Mouse (Mus musculus) kidney, postnatal 36 days (tissue): ENCODE measurements around the gene Fntb.
"Not testable (repeated sequence)": the region's sequence is repeated elsewhere in the genome, so short reads cannot be mapped to it uniquely, and the experiment has no call there.

ENCODE experiments used
- DNase-seq, 2 experiments: peaks; one replicate each; pipeline ENCODE4 v3.0.0; 2021 to 2022; ENCODE audit warnings: mixed read lengths in 2 of 2

The Fntb gene

GRCm38 (mm10) chr12:76837844-76838650, 72.7 kb downstream of the Fntb start:
- no peak for DNase-seq

- DNase-seq: no peak
Observed at GRCm38 (mm10) chr12:76839298-76839697, 73.9 kb downstream of the Fntb start.

GRCm38 (mm10) chr12:76840081-76840480, 74.7 kb downstream of the Fntb start:
- DNase-seq: no peak

- DNase-seq: no peak
Observed at GRCm38 (mm10) chr12:76844346-76845061, 79.1 kb downstream of the Fntb start.

GRCm38 (mm10) chr12:76852419-76852818, 87.0 kb downstream of the Fntb start:
- no peak for DNase-seq

- DNase-seq: no peak
Observed at GRCm38 (mm10) chr12:76853378-76854142, 88.2 kb downstream of the Fntb start.

- DNase-seq: no peak
Observed at GRCm38 (mm10) chr12:76857087-76857486, 91.7 kb downstream of the Fntb start.

GRCm38 (mm10) chr12:76858788-76859187, 93.4 kb downstream of the Fntb start:
- not testable (repeated sequence) for DNase-seq

GRCm38 (mm10) chr12:76863651-76864050, 98.3 kb downstream of the Fntb start:
- no peak for DNase-seq

- no peak for DNase-seq
Observed at GRCm38 (mm10) chr12:76865266-76865665, 99.9 kb downstream of the Fntb start.

- DNase-seq: no peak
Observed at GRCm38 (mm10) chr12:76867586-76868280, 102.3 kb downstream of the Fntb start.

GRCm38 (mm10) chr12:76868463-76869198, 103.2 kb downstream of the Fntb start:
- no peak for DNase-seq

GRCm38 (mm10) chr12:76869561-76869960, 104.2 kb downstream of the Fntb start:
- no peak for DNase-seq

- DNase-seq: no peak
Observed at GRCm38 (mm10) chr12:76872767-76873316, 107.5 kb downstream of the Fntb start.

GRCm38 (mm10) chr12:76874826-76875225, 109.4 kb downstream of the Fntb start:
- DNase-seq: no peak

- peak; percentile 79 to 83 for DNase-seq
Observed at GRCm38 (mm10) chr12:76879242-76879641, 113.9 kb downstream of the Fntb start.

GRCm38 (mm10) chr12:76880131-76880530, 114.7 kb downstream of the Fntb start:
- no peak for DNase-seq

GRCm38 (mm10) chr12:76883824-76884223, 118.4 kb downstream of the Fntb start:
- peak; percentile 97 for DNase-seq

GRCm38 (mm10) chr12:76885103-76885502, 119.7 kb downstream of the Fntb start:
- no peak for DNase-seq

GRCm38 (mm10) chr12:76886826-76887225, 121.4 kb downstream of the Fntb start:
- no peak for DNase-seq

- DNase-seq: no peak
Observed at GRCm38 (mm10) chr12:76887941-76888340, 122.6 kb downstream of the Fntb start.
